Mouse (Mus musculus) G1E (cell line): ENCODE results near the gene Olfr49. TPM values are rescaled to one million over a fixed set of nuclear protein-coding genes. Genes with fewer than 3 reads are reported as not detected.
A peak's percentile ranks its signal among the peaks of the same experiment; 100 is the strongest.

Source experiments
- ATAC-seq: 2 replicates; pipeline ENCODE4 v1.8.0; 2016; ENCODE audit warnings: mild to moderate bottlenecking; ENCODE audit not compliant: insufficient number of reproducible peaks, poor library complexity, low FRiP score, severe bottlenecking; ENCODE audit errors: extremely low read depth
- DNase-seq: peaks from one replicate; pipeline ENCODE4 v3.0.0; 2012; ENCODE audit warnings: low spot score
- H3K27me3 ChIP-seq: 2 replicates; pipeline ENCODE4 v1.6.1; 2012; ENCODE audit warnings: mild to moderate bottlenecking, low read length, inconsistent platforms; ENCODE audit not compliant: insufficient read depth
- H3K36me3 ChIP-seq: replicated peaks from 2 replicates; pipeline ENCODE3; 2012; ENCODE audit warnings: mild to moderate bottlenecking, inconsistent platforms
- H3K4me1 ChIP-seq: 2 replicates; pipeline ENCODE4 v1.6.1; 2012; ENCODE audit warnings: low read depth, low read length, inconsistent platforms, mixed read lengths; ENCODE audit not compliant: insufficient read depth
- H3K4me3 ChIP-seq: 2 replicates; pipeline ENCODE4 v1.5.1; 2012; ENCODE audit warnings: low read depth, mild to moderate bottlenecking, inconsistent platforms, low read length, moderate library complexity, mixed read lengths
- H3K9me3 ChIP-seq: replicated peaks from 2 replicates; pipeline ENCODE4 v1.6.1; 2012; ENCODE audit warnings: inconsistent platforms
- CTCF ChIP-seq: IDR thresholded peaks from 2 replicates; pipeline ENCODE4 v1.5.1; 2012; ENCODE audit warnings: low read depth, low read length, inconsistent platforms, mixed read lengths
- GATA1 ChIP-seq: IDR thresholded peaks from 2 replicates; pipeline ENCODE4 v1.6.1; 2012; ENCODE audit warnings: borderline replicate concordance, low read length, inconsistent platforms, mixed read lengths
- GATA2 ChIP-seq: IDR thresholded peaks from 2 replicates; pipeline ENCODE4 v1.6.1; 2012; ENCODE audit warnings: low read depth, low read length, inconsistent platforms, borderline replicate concordance
- POLR2AphosphoS5 ChIP-seq: IDR thresholded peaks from 2 replicates; pipeline ENCODE4 v1.6.1; 2012; ENCODE audit warnings: low read depth, low read length, inconsistent platforms; ENCODE audit not compliant: insufficient replicate concordance
- TAL1 ChIP-seq: conservative IDR thresholded peaks from 2 replicates; pipeline ENCODE4 v1.6.1; 2012; ENCODE audit warnings: low read depth, low read length, inconsistent platforms, mixed read lengths
- polyA plus RNA-seq: library from polyadenylated mRNA; stranded (reverse); fragments of >175 nt; gene quantifications from 2 replicates; pipeline ENCODE4 v1.2.3, GENCODE M21; 2012
- total RNA-seq, 2 experiments: library from RNA; stranded (forward) in 1 of 2; stranded (reverse) in 1 of 2; fragments of 200-1000 nt in 1 of 2; fragments of >200 nt in 1 of 2; fragmentation: Nextera tagmentation in 1 of 2; gene quantifications; 2 replicates each; pipeline ENCODE4 v1.2.3; 2014 to 2017

Gene Olfr49
- total and polyA plus RNA-seq, 3 experiments, result 0.27 TPM; not detected in 2

GRCm38 (mm10) chr14:54234231-54235040 lies 50.3 kb downstream of the Olfr49 start:
- H3K36me3 ChIP-seq, result peaks cover 61% of the 10 kb centered on the region
- peaks cover 38% of the 10 kb centered on the region for H3K4me1 ChIP-seq
- TF ChIP-seq TAL1, result no peak
- TF ChIP-seq GATA1, result no peak
- no peak for TF ChIP-seq POLR2AphosphoS5
- TF ChIP-seq GATA2, result no peak
- TF ChIP-seq CTCF, result no peak
- ATAC-seq (no peak), DNase-seq (no peak)
- H3K27me3 ChIP-seq, result no peaks in the 10 kb centered on the region
- H3K9me3 ChIP-seq, result no peaks in the 10 kb centered on the region
- no peak overlapping the region for H3K4me3 ChIP-seq

- Histone ChIP-seq H3K4me3 (no peak overlapping the region; the same call in 1 of the 2 replicates), H3K27me3 (no peaks in the 10 kb centered on the region), H3K36me3 (peaks cover 54% of the 10 kb centered on the region), H3K9me3 (no peaks in the 10 kb centered on the region), H3K4me1 (peaks cover 44% of the 10 kb centered on the region)
- DNase-seq (no peak), ATAC-seq (no peak)
- TF ChIP-seq CTCF (no peak), TAL1 (no peak), POLR2AphosphoS5 (no peak), GATA2 (no peak), GATA1 (no peak)
These were observed 51.1 kb downstream of the Olfr49 start for GRCm38 (mm10) chr14:54233559-54234143.

GRCm38 (mm10) chr14:54232811-54233558 lies 51.8 kb downstream of the Olfr49 start:
- ATAC-seq (peak; percentile 36), DNase-seq (peak; percentile 46)
- Histone ChIP-seq H3K36me3 (peaks cover 49% of the 10 kb centered on the region), H3K27me3 (no peaks in the 10 kb centered on the region), H3K4me1 (peaks cover 50% of the 10 kb centered on the region), H3K4me3 (peak overlapping the region; percentile 45; the same call in 1 of the 2 replicates), H3K9me3 (no peaks in the 10 kb centered on the region)
- no peak for TF ChIP-seq CTCF
- TF ChIP-seq TAL1, result no peak
- TF ChIP-seq POLR2AphosphoS5, result no peak
- no peak for TF ChIP-seq GATA2
- TF ChIP-seq GATA1, result no peak

- TF ChIP-seq POLR2AphosphoS5 (no peak), TAL1 (peak; percentile 42; the same call in 1 of the 2 replicates)
- no peaks in the 10 kb centered on the region for H3K9me3 ChIP-seq
- no peaks in the 10 kb centered on the region for H3K27me3 ChIP-seq
- ATAC-seq, result peak; percentile 37; the same call in 1 of the 2 replicates
- H3K36me3 ChIP-seq, result peaks cover 42% of the 10 kb centered on the region
- H3K4me3 ChIP-seq, result peak overlapping the region; percentile 33; the same call in 1 of the 2 replicates
- H3K4me1 ChIP-seq, result peaks cover 58% of the 10 kb centered on the region
- DNase-seq, result peak; percentile 46
These were observed 52.6 kb downstream of the Olfr49 start for GRCm38 (mm10) chr14:54232143-54232542.

DNA sequence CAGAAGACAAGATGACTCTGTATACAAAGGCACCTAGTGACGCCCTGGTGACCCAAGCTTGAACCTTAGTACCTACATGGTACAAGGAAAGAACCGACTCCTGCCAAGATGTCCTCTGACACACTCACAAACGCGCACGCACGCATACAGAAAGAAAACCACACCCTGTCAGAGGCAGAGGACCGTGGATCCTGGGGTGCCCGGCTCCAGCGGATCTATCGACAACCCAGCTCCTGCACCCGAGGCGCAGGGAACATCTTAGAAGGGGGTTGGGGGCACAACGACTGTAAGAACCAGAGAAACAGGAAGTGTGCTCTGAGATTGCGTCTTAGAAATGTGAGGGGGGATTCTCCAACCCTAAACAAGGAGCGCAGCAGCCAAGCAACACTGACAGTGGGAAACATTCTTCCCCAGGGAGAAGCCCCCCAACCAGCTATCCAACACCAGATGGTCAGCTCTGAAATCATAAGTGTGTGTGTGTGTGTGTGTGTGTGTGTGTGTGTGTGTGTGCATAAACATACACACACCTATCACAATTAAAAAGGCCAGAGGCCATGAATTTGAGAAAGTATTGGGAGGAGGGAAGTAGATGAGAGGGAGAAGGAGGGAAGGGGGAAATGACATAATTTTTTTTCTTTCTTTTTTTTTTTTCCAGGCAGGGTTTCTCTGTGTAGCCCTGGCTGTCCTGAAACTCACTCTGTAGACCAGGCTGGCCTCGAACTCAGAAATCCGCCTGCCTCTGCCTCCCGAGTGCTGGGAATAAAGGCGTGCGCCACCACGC lies 53.4 kb downstream of the Olfr49 start:
- H3K9me3 ChIP-seq, result no peaks in the 10 kb centered on the region
- DNase-seq, result no peak
- TF ChIP-seq TAL1, result no peak
- TF ChIP-seq GATA1, result no peak
- no peak for TF ChIP-seq POLR2AphosphoS5
- TF ChIP-seq GATA2, result no peak
- no peak for TF ChIP-seq CTCF
- ATAC-seq, result no peak
- peaks cover 34% of the 10 kb centered on the region for H3K36me3 ChIP-seq
- H3K4me3 ChIP-seq, result no peak overlapping the region; the same call in 1 of the 2 replicates
- no peaks in the 10 kb centered on the region for H3K27me3 ChIP-seq
- H3K4me1 ChIP-seq, result peaks cover 66% of the 10 kb centered on the region
